Mouse (Mus musculus) CH12.LX (cell line): ENCODE measurements around the gene Mdm4. TPM values are rescaled to one million over a fixed set of nuclear protein-coding genes. Genes with fewer than 3 reads are reported as not detected.
A peak's percentile ranks its signal among the peaks of the same experiment; 100 is the strongest.

Experiments
- DNase-seq: peaks from one replicate; pipeline ENCODE4 v3.0.0-alpha.2; 2013; ENCODE audit errors: extremely low read depth
- H3K27ac ChIP-seq: 2 replicates; pipeline ENCODE4 v1.5.1; 2012; ENCODE audit warnings: low read depth, mild to moderate bottlenecking, control low read depth, moderate library complexity; ENCODE audit not compliant: insufficient read depth
- H3K27me3 ChIP-seq: replicated peaks from 2 replicates; pipeline ENCODE3; 2012; ENCODE audit warnings: inconsistent platforms
- H3K36me3 ChIP-seq, 2 experiments: replicated peaks in 1 of 2; 2 replicates each; pipeline versions ENCODE3 to v1.6.1; 2012; ENCODE audit warnings: inconsistent platforms in 1 of 2, low read length in 1 of 2, mild to moderate bottlenecking in 1 of 2, mixed read lengths in 1 of 2, moderate library complexity in 1 of 2; ENCODE audit not compliant: control insufficient read depth in 1 of 2, insufficient read depth in 1 of 2
- H3K4me1 ChIP-seq, 2 experiments: 2 replicates each; pipeline ENCODE4 v1.6.1; 2012; ENCODE audit warnings: inconsistent platforms in 1 of 2, moderate library complexity in 1 of 2; ENCODE audit not compliant: insufficient read depth in 2 of 2, control insufficient read depth in 1 of 2
- H3K4me2 ChIP-seq: 2 replicates; pipeline ENCODE4 v1.6.1; 2012; ENCODE audit warnings: low read depth, mild to moderate bottlenecking, control low read depth; ENCODE audit not compliant: poor library complexity, insufficient read depth, severe bottlenecking
- H3K4me3 ChIP-seq, 3 experiments: fragments of 150-350 bp in 1 of 3; sonication (generic) in 1 of 3; replicated peaks in 1 of 3; 2 replicates each; pipeline versions ENCODE3 to v1.5.1; 2011 to 2012; ENCODE audit warnings: low read depth in 2 of 3, low read length in 2 of 3, mild to moderate bottlenecking in 2 of 3, moderate library complexity in 2 of 3, control low read depth in 1 of 3, improper control_type of control experiment in 1 of 3, inconsistent platforms in 1 of 3, mixed read lengths in 1 of 3; ENCODE audit not compliant: poor library complexity in 1 of 3
- H3K79me2 ChIP-seq: replicated peaks from 2 replicates; pipeline ENCODE4 v1.6.1; 2012; ENCODE audit warnings: mild to moderate bottlenecking, moderate library complexity; ENCODE audit not compliant: control insufficient read depth, poor library complexity, insufficient read depth, severe bottlenecking; ENCODE audit errors: extremely low read depth
- H3K9ac ChIP-seq: 2 replicates; pipeline ENCODE4 v1.6.1; 2012; ENCODE audit warnings: low read depth, mild to moderate bottlenecking, control low read depth, moderate library complexity; ENCODE audit not compliant: insufficient read depth
- H3K9me3 ChIP-seq: replicated peaks from 2 replicates; pipeline ENCODE3; 2012; ENCODE audit warnings: low read length, inconsistent platforms, mixed read lengths
- BHLHE40 ChIP-seq: IDR thresholded peaks from 2 replicates; pipeline ENCODE4 v1.6.1; 2011; ENCODE audit warnings: mild to moderate bottlenecking, low read depth, low read length, improper control_type of control experiment
- E2F4 ChIP-seq: IDR thresholded peaks from 2 replicates; pipeline ENCODE4 v1.6.1; 2011; ENCODE audit warnings: low read depth, low read length, improper control_type of control experiment; ENCODE audit not compliant: insufficient replicate concordance
- ELF1 ChIP-seq: IDR thresholded peaks from 2 replicates; pipeline ENCODE4 v1.6.1; 2014; ENCODE audit warnings: low read depth, mild to moderate bottlenecking, inconsistent platforms, low read length, improper control_type of control experiment
- HCFC1 ChIP-seq: IDR thresholded peaks from 2 replicates; pipeline ENCODE4 v1.6.1; 2012; ENCODE audit warnings: low read depth, mild to moderate bottlenecking, inconsistent platforms, low read length, improper control_type of control experiment
- IRF4 ChIP-seq: IDR thresholded peaks from 2 replicates; pipeline ENCODE4 v1.6.1; 2014; ENCODE audit warnings: low read depth, mild to moderate bottlenecking, inconsistent platforms, low read length, improper control_type of control experiment
- JUN ChIP-seq: IDR thresholded peaks from 2 replicates; pipeline ENCODE4 v1.6.1; 2011; ENCODE audit warnings: low read depth, mild to moderate bottlenecking, low read length, improper control_type of control experiment, moderate library complexity; ENCODE audit not compliant: insufficient read depth
- KAT2A ChIP-seq: IDR thresholded peaks from 2 replicates; pipeline ENCODE4 v1.6.1; 2012; ENCODE audit warnings: low read length, improper control_type of control experiment, inconsistent platforms; ENCODE audit not compliant: insufficient replicate concordance
- MEF2A ChIP-seq: IDR thresholded peaks from 2 replicates; pipeline ENCODE4 v1.6.1; 2014; ENCODE audit warnings: low read depth, mild to moderate bottlenecking, inconsistent platforms, low read length, improper control_type of control experiment, borderline replicate concordance
- MXI1 ChIP-seq: IDR thresholded peaks from 2 replicates; pipeline ENCODE4 v1.6.1; 2011; ENCODE audit warnings: mild to moderate bottlenecking, low read depth, low read length, improper control_type of control experiment
- MYC ChIP-seq: IDR thresholded peaks from 2 replicates; pipeline ENCODE4 v1.6.1; 2011; ENCODE audit warnings: low read depth, mild to moderate bottlenecking, improper control_type of control experiment, low read length
- NELFE ChIP-seq: IDR thresholded peaks from 2 replicates; pipeline ENCODE4 v1.6.1; 2011; ENCODE audit warnings: low read depth, low read length, improper control_type of control experiment
- NRF1 ChIP-seq: IDR thresholded peaks from 2 replicates; pipeline ENCODE4 v1.6.1; 2014; ENCODE audit warnings: low read depth, mild to moderate bottlenecking, inconsistent platforms, low read length, improper control_type of control experiment, moderate library complexity
- POLR2A ChIP-seq: IDR thresholded peaks from 2 replicates; pipeline ENCODE4 v1.6.1; 2011; ENCODE audit warnings: low read depth, mild to moderate bottlenecking, improper control_type of control experiment, low read length
- POLR2AphosphoS2 ChIP-seq: IDR thresholded peaks from 2 replicates; pipeline ENCODE4 v1.6.1; 2011; ENCODE audit warnings: low read depth, low read length, improper control_type of control experiment
- SIN3A ChIP-seq: IDR thresholded peaks from 2 replicates; pipeline ENCODE4 v1.6.1; 2012; ENCODE audit warnings: low read length, improper control_type of control experiment, inconsistent platforms
- TBP ChIP-seq: conservative IDR thresholded peaks from 2 replicates; pipeline ENCODE4 v1.6.1; 2011; ENCODE audit warnings: low read depth, low read length, improper control_type of control experiment
- ZC3H11A ChIP-seq: IDR thresholded peaks from 2 replicates; pipeline ENCODE4 v1.6.1; 2012; ENCODE audit warnings: low read depth, mild to moderate bottlenecking, inconsistent platforms, low read length, improper control_type of control experiment
- ZMIZ1 ChIP-seq: IDR thresholded peaks from 2 replicates; pipeline ENCODE4 v1.6.1; 2012; ENCODE audit warnings: low read depth, mild to moderate bottlenecking, inconsistent platforms, low read length, improper control_type of control experiment
- dilution Hi-C: fragments of 300-500 bp; cut with MboI; formaldehyde crosslinking; loops from 2 replicates; pipeline ENCODE4 v1.14.3; 2020; ENCODE audit warnings: low sequenced_read_pairs; ENCODE audit not compliant: extremely low pct_unique_long_range_greater_than_20kb, extremely low pct_ligation_motif_present
- in situ Hi-C: fragments of 300-500 bp; cut with MboI; formaldehyde crosslinking; loops from 3 replicates; pipeline ENCODE4 v1.14.3; 2019; ENCODE audit warnings: low sequenced_read_pairs, low pct_ligation_motif_present, low pct_unique_long_range_greater_than_20kb, mixed read lengths
- polyA plus RNA-seq: library from polyadenylated mRNA; unstranded; fragments of >175 nt; gene quantifications from 2 replicates; pipeline ENCODE4 v1.2.1, GENCODE M21; 2012; ENCODE audit warnings: low read depth; ENCODE audit not compliant: insufficient read length
- total RNA-seq, 2 experiments: library from RNA; depleted of rRNA; stranded (reverse); fragments of 300-350 nt in 1 of 2; fragments of >200 nt in 1 of 2; gene quantifications; 2 replicates each; pipeline ENCODE4 v1.2.3; 2012 to 2014

Gene Mdm4
- total and polyA plus RNA-seq, 3 experiments: 66.5 to 107 (median 78.9) TPM

DNA sequence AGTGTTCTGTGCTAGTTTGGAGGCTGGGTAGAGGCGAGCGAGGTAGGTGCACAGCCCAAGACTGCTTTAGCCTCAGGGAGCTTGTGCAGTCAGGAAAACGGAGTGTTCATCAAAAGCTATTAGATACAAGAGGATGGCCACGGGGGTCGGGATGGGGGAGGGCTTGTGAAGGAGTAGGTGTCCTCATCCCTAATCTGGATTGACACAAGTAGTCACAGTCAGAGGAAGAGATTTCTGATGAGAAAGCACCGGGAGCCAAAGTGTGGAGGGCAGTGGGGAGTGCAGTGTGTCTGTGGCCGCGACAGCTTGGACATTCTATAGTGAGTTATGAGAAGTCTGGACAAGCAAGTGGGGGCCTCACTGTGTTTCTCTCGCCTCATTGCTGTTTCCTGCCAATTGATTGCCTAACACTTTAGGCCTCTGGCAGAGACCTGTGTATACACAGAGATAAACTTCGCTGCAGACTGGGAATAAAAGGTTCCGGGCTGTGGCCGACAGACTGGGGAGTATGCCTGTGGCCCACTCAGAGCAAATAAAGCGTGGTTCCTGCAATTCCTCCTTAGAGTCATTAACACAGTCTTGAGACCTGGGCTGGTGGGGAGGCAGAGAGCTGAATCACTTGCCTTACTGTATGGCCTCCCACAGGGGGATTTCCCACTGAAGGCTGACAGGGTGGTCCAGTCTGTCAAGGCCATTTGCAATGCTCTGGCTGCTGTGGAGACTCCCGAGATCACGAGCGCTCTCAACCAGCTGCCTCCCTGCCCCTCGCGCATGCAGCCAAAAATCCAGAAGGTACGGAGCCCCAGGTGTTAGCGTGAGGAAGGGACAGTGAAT is 46.5 kb upstream of the Mdm4 start (continued):
- TF ChIP-seq MYC: peak; percentile 49; the same call in 1 of the 2 replicates
- no peak; the same call in 1 of the 2 replicates for TF ChIP-seq POLR2A
- no peak for TF ChIP-seq ELF1
- no peak for TF ChIP-seq POLR2AphosphoS2
- TF ChIP-seq SIN3A: peak; percentile 64; the same call in 1 of the 2 replicates
- peak; percentile 40; the same call in 1 of the 2 replicates for TF ChIP-seq MEF2A
- TF ChIP-seq NELFE: no peak
- peak; percentile 9; the same call in 1 of the 2 replicates for TF ChIP-seq IRF4
- no peak for TF ChIP-seq ZC3H11A
- no peak for TF ChIP-seq HCFC1
- peak; percentile 63 for TF ChIP-seq MXI1
- TF ChIP-seq TBP: no peak
- TF ChIP-seq E2F4: no peak
- no peak for TF ChIP-seq JUN
- TF ChIP-seq BHLHE40: peak; percentile 96
- 0 out of 2 replicates have a peak, but pooled peaks have one; percentile 17 for TF ChIP-seq NRF1

DNA sequence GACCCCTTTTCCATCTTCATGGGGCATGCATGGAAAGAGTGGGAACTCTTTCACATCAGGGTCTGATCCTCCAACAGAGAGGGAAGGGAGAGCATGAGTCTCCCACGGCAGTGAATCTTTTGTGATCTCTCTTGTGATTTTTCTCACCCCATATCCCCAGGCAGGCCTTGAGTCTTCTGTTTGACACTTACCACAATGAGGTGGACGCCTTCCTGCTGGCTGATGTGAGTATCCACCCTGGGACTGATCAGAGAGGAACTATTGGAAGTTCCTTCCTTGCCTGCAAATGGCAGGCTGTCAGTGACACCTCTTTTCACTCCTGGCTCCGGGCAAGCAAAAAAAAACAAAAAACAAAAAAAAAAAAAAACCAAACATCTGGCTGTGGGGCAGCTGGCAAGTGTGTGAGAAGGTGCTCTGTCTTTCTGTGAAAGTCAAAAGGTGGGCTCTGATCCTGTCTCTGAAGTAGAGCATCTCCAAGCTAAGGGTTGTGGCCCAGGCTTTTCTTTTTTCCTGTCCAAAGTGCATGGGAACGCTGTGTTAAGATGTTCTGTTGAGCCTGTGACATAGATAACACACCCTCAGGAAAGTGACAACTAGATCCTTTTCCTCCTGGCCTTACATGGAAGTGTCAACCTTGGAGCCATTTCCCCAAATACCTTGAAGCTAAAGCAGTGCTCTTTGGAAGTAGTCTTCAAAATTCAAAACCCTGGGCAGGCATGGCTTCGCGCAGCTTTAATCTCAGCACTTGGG is 45.5 kb upstream of the Mdm4 start:
- Histone ChIP-seq H3K27ac (no peak overlapping the region), H3K4me1 (peaks cover 10 to 87% of the 10 kb centered on the region in 2 experiments), H3K79me2 (peaks cover 2% of the 10 kb centered on the region; the same call in 1 of the 2 replicates), H3K27me3 (no peaks in the 10 kb centered on the region), H3K36me3 (peaks cover 40 to 83% of the 10 kb centered on the region in 2 experiments), H3K4me3 (no peak overlapping the region), H3K4me2 (no peak overlapping the region), H3K9me3 (no peaks in the 10 kb centered on the region), H3K9ac (no peak overlapping the region)
- in situ Hi-C loops: no loop called here
- DNase-seq: no peak
- dilution Hi-C loops: no loop called here
- TF ChIP-seq JUN: no peak
- no peak for TF ChIP-seq MXI1
- no peak for TF ChIP-seq POLR2A
- no peak for TF ChIP-seq KAT2A
- no peak for TF ChIP-seq SIN3A
- no peak for TF ChIP-seq NRF1
- no peak for TF ChIP-seq HCFC1
- TF ChIP-seq NELFE: no peak
- no peak for TF ChIP-seq ZMIZ1
- no peak for TF ChIP-seq IRF4
